Mouse (Mus musculus) right cerebral cortex, postnatal 10 days (tissue): Measurements from ENCODE around the gene Cops3.
"Not testable (repeated sequence)": the region's sequence is repeated elsewhere in the genome, so short reads cannot be mapped to it uniquely, and the experiment has no call there.

Experiments used
- DNase-seq, 2 experiments: peaks; one replicate each; pipeline ENCODE4 v3.0.0; 2021; ENCODE audit warnings: low spot score in 2 of 2

The Cops3 gene

DNA sequence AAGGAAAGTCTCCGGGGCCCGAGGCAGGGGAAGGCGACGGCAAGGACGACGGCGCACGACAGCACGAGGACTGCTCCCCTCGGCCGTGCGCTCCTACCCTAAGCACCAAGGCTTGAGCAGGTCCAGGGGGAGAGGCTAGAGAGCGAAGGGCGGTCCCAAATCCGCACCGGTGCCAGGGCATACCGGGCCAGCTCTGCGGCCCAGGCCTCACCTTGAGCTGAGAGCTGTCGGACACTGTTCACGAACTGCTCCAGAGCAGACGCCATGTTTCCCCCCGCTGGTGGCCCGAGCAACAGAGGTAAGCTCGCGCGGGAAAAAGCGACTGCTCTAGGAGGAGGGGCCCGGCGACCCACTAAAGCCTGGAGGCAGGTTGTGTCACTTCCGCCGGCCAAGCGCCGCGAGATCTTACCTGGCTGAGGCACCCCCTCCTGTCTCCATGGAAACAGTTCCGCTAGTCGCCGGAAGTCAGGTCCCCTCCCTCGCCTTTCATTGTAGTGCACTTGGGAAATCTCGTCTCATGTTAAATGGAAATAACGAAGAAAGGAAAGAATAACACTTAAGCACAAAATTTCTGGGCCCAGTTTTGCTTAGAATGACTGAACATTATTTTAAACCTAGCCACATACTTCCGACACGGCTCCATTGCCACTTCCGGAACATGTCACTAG is at the start of gene Cops3:
Gene Cops3, minus strand, starts transcription at position 380 of the 668 bp plus-strand sequence.
- DNase-seq = peak; percentile 98 to 99

DNA sequence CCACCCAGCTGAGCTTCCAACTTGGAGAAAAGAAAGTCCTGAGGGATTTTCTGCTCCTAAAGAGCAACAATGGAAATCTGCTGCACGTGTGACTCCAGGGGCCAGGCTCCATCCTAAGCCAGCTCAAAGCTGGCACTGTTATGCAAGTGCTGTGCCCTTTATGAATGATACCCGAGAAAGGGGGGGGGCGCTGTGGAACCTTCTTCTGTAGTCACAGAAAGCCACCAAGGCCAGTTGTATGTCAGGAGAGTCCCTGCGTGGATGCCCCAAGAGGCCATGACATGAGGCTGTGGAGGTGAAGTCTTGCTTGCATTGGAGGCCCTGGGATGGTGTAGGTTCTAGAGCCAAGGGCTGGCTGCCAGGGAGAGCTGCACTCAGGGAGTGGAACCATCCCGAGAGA is 48.5 kb upstream of the Cops3 start:
- DNase-seq = no peak

DNA sequence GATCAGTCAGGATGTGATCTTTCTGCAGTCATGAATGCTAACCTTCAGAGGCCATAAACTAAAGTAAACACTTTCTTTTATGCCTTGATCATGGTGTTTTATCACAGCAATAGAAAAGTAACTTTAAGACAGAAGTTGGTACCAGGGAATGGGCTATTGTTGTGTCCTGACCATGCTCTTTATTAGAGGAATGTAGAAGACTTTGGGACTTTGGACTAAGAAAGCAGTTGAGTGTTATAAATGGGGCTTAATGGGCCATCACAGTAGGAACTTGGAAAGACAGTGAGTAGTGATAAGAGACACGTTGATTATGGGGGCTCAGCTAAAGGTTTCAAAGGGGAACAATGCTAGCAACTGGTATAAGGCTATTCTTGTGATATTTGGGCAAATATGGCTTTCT is 47.3 kb upstream of the Cops3 start:
- no peak for DNase-seq

DNA sequence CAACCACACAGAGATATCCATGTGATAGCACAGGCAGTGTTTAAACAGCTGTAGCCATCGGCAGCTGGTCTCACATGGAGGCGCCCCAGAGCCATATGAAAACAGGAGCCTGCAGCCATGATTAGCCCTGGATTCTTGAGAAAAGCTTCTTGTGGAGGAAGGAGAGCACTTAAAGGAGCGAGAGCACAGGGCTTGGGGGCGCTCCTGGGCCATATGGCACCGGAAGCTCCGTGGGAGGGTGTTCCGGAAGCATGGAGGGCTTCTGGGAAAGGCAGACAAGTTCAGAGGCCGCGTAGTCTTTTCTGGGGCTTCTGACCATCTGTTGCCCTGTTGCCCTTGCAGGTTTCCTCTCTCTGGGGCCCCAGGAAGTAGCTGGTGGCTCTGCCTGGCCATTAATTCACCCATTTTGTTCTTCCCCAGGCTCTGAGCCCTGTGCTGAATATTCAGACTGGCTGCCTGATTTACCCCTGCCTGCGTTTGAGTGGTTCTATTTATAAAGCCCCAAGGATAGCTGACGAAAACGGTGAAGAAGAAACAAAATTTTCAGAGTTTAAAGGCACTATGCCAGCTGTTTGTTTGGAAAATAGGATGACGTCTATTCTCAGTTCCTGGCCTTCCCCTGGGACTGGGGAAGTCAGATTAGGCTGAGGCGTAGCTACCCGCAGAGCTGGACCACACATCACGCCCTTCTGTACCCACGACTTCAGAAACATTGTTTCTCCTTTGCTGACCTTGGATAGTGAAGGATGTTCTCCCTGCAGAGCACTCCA is 45.8 kb upstream of the Cops3 start:
- peak in 1 of 2 experiments; percentile 45 for DNase-seq

DNA sequence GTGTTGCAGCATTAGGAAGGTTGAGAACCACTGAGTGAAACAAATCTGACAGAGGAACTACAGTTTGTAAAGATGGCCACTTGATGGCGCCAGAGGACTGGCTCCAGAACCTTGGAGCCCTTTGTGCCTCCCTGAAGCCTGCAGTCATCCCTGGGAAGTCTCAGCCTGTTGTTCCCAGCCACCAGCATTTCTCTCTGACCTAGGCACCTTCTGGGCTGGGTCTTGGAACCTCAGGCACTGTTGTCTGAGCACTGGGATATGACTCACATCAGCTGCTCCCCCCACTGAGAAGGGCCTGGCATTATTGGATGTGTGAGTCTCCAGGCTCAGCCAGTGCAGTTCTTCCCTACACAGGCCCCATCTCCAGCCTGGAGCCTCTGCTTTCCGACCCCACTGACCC is 40.4 kb upstream of the Cops3 start:
- peak; percentile 84 to 90 for DNase-seq

DNA sequence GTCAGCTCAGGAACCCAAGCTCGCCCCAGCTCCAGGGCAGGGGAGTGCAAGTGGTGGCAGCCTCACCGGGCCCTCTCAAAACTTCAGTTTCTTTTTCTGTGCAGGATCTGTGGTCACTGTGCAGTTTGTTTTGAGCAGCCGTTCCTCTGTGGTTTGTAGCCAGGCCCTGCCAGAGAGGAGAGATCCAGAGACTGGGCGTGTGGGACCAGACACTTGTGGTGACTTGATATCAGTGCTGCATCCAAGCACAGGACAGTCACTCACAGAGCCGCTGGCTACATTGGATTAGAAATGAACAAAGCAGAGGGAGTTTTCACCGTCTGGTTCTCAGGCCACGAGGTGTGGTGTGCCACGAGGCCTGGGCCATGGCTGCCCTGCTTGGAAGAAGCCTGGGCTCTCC is 32.5 kb upstream of the Cops3 start:
- no peak for DNase-seq

DNA sequence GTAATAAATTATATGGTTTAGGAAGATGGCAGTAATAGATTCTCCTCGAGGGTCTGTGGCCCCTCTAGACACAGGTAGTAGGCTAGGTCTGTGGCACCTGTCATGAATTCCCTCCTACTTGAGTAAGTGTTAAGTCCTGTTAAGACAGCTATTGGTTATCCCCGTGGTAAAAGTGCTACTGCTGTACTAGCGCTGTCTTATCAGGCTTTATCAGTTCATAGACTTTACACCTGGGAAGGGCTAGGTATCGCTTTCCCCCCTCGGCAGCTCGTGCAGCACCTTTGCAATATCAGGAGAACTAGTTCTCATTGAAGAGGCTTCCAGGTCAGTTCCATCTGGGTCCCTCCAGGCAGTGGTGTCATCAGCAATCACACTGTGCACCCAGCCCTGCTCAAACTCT is 24.7 kb upstream of the Cops3 start:
- no peak for DNase-seq

DNA sequence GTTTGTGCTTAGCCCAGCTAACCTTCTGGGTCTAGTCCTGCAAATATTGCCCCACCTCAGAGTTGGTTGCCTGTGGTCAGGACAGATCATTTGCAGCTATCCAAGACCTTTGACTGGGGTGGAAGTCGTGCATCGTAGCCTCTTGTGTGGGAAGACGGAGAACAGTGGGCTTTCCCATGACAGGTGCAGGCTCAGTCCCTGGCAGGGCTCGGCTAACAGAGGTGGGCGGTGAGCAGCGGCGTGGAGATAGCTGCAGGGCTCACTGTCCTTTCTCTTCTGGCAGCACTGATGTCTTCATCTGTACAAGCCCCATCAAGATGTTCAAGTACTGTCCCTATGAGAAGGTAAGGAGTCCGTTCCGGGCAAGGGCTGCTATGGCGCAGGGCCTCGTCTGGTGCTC is 20.8 kb upstream of the Cops3 start:
- no peak for DNase-seq

DNA sequence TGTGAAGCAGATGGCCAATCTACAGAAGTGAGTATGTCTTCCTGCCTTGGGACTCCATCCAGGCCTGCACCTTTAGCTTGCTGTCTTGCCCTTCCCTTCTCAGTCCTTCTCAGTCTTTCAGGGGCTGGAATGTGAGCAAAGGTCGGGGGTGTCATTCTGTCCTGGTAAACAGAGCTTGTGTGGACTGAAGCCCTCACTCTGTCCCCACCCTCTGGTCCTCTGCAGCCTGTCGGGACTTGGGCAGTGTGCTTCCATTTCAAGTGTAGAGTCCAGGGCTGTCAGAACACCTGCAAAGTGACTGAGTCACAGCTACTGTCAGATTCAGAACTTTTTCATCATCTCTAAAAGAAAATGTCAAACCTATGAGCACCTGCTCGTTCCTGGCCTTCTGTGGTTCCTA is 13.2 kb upstream of the Cops3 start:
- DNase-seq = no peak

DNA sequence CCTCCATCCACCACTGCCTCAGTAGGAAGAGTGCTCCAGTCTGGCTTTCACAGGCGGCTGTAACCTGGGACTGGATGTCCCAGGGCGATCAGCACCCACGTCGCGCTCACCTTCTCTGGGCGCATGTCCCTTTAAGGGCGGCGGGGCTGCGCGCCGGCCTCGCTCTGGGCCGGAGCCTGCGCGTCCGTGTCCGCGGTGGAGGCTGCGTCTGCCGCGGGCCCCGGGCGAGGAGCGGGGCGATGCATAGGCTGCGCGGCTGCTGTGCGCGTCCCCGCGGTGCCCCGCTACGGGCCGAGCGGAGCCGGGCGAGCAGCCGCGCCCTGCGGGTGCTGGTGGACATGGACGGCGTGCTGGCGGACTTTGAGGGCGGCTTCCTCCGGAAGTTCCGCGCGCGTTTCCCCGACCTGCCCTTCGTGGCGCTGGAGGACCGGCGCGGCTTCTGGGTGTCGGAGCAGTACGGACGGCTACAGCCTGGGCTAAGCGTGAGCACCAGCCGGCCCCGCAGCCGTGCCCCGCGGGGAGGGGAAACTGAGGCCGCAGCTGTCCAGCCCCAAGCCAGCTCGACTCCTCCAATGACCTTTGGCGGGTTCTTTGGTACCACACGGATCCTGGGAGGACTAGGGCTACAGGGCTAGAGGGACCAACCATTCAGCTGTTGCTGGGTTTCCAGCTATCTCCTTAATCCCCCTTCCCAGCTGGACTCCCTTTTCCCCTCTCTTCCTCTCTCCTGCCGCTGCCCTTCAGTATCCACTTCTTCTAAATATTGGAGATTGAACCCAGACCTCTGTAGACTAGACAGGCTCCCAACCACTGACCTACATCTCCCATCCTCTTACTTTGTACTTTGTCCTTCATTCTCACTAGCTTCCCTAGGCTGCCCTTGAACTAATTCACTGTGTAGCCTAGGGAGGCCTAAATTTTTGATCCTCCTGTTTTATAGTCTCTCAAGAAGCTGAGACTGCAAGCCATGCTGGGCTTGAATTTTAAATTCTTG is 8.6 kb upstream of the Cops3 start:
- peak; percentile 83 to 84 for DNase-seq

DNA sequence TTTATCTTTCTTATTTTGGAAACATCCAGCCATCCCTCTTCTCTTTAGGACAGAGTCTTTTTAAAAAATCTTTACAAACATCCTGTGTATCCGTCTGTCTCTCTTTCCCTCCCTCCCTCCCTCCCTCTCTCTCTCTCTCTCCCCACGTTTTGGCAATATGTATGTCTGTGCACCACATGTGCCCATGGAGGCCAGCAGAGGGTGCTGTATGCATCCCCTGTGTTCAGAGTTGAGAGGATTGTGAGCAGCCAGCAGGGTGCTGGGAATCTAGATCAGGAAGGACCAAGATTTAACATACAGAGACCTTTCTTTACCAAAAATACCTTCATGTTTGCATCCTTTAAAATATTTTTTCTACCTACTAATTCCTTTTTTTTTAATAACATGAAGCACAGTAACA is 7.5 kb upstream of the Cops3 start:
- peak; percentile 52 to 54 for DNase-seq

DNA sequence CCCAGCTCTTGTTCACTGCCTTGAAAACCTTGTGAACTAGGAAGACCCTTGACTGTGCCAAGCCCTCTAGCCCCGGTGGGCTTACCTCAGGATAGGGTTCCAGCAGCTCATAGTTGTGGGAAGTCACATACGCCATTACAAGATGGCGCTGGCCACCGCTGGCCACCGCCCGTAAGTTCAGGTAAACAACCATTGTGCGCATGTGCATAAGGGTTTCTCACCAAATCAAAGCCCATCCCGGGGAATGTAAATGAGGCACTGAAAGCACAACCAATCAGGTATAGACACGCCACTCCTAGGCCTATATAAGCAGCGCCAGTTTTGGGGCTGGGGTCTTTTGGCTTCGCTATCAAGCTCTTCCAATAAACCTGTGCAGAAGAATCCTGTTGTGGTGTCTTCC is 6.7 kb upstream of the Cops3 start:
- no peak for DNase-seq

DNA sequence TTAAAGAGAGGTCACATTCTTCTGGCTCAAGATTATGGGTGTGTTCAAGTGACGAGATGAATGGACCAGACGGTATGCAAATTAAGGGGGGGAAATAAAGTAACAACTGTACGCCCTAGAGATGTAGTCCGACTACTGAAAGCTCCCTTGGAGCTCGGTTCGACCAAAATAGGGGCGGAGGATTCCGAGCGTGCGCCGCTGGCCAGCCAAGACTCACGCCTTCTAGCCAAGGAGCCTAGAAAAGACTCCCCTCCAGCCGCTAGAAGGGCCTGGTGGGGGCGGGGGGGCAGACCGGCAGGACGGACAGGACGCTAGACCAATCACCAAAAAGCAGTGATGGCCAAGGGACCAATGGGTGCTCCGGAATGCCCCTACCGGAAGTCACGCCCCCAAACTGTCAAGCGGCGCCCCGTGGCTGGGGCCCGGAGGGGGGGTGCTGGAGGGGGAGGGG is 605 bp downstream of the Cops3 start, which contains the start of gene Nt5m:
Gene Nt5m, plus strand, starts transcription at position 440 of the 451 bp plus-strand sequence.
- peak; percentile 95 to 96 for DNase-seq

DNA sequence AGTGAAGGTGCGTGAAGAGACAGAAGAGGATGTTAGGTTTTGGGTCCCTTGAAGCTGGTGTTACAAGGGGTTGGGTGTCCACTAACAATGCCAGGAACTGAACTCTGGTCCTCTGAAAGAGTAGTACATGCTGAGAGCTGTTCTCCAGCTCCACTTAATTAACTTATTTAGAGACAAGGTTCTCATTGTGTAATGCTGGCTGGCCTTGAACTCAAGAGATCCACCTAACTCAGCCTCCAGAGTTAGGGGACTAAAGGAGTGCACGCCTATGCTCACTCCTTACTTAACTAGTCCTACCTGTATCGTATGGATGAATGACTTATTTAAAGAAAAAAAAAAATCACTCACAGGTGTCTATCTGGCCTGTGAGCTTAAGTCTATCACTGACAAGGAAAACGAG is 1.2 kb downstream of the Cops3 start:
- DNase-seq = no peak

DNA sequence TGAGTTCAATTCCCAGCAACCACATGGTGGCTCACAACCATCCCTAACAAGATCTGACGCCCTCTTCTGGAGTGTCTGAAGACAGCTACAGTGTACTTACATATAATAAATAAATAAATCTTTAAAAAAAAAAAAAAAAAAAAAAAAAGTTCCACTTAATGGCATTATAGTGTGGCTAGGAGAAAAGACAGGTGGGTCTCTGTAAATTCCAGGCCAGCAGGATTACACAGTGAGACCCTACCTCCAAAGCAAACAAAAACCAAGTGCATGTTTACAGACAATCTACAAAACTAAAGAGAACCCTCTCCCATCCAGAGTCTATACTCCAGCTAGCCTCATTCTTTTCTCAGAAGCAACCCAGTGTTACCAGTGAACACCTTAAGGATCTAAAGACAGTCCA is 1.8 kb downstream of the Cops3 start:
- DNase-seq = not testable (repeated sequence)

DNA sequence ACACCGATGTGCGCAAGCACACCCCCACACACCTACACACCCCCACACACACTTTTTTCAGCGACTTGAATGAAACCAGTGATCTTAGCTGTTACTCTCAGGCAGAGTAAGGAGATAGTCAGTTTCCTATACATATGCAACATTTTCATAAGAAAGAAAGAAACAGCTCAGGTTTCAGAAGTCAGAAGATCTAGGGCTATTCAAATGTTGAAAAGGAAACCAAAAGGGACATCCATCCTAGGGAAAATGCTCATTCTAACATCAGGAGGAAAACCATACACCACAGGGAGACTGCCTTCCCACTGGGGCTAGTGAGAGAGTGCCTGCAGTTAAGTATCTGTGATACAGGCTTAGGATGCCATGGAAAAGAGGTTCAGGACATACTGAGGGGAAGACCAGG is 18.0 kb downstream of the Cops3 start:
- DNase-seq = no peak

DNA sequence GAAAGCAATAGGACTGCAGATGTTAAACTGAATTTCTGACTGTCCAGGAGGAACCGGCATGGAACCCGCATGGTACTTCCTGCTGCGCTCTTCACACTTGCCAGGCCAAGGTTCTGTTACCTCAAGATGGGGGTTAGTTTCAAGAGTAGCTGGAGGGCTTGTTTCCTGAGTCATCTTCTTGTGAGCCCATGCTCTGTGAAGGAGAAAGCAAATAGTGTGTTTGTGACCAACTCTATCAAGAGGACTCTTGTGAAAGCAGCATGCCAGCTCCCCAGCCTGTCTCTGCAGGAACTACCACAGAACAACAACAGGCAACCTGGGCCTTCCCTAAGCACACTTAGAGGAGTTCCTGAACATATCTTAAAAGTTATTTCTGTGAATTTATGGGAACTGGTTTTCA is 21.7 kb downstream of the Cops3 start:
- DNase-seq = no peak

DNA sequence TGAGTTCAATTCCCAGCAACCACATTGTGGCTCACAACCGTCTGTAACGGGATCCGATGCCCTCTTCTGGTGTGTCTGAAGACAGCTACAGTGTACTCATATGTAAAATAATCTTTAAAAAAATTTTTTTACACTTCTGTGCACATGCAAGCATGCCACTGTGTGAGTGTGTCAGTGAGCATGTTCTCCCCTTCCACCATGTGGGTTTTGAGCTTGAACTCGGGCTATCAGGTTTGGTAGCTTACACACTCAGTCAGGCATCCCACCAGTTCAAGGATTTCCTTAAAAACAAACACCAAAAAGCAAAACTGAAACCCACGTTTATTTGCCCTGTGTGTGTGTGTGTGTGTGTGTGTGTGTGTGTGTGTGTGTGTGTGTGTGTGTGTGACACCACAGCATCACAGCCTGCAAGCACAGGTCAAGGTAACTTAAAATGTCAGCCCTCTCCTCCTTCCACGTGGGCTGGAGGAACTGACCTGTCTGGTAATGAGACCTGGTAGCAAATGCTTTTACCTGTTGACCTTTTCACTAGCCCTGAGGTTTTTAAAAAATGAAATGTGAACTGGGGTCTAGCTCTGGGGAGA is 24.1 kb downstream of the Cops3 start:
- no peak for DNase-seq

DNA sequence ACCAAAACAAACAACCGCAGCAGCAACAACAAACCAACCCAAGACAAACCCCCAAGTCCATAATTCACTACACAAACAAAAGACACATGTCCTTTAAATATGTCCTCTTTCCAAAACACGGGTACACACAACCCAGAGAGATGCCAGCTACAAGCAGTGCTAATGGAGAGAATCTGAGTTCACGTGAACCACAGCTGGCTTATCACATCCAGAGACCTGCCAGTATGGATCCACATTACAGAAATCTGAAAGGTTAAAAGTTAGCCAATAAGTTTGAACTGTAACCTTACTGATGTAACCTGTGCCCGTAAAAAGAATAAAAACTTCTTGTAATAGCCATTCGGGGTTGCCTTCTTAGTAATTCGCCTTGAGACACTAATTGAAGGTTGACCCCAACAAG is 24.7 kb downstream of the Cops3 start:
- DNase-seq = no peak

DNA sequence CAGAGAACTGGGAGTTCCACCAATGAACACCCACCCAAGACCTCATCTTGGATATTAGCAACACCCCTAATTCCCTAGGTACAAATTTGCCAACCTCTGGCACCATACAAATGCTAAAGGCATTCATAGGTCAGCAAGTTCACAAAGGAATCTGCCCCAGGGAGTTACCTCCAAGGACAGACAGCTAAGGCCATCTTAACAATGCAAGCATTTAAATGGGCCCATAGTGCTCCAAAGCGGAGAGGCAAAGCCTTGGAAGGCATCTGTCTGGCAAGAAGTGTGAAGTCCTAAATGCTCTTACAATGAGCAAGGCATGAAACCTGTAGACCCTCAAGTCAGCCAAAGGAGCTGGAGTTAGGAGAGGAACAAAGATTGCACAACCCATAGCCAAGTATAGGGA is 25.3 kb downstream of the Cops3 start:
- DNase-seq = no peak

DNA sequence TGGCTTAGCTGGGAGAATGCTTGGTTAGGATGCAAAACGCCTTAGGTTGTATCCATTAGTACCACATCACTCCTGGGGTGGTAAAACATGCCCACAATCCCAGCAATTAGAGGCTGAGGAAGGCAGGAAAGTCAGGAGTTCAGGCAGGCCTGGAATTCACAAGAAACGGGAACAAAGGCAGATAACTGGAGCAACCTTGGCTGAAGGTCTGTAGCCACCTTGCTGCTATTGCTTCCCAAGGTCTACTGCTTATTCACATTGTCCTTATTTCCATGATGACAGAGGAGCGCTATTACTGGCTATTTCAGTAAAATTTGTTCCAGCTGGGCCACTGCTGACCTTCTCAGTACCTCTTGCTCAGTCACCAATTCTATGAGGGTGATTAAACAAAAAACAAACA is 26.4 kb downstream of the Cops3 start:
- no peak for DNase-seq

DNA sequence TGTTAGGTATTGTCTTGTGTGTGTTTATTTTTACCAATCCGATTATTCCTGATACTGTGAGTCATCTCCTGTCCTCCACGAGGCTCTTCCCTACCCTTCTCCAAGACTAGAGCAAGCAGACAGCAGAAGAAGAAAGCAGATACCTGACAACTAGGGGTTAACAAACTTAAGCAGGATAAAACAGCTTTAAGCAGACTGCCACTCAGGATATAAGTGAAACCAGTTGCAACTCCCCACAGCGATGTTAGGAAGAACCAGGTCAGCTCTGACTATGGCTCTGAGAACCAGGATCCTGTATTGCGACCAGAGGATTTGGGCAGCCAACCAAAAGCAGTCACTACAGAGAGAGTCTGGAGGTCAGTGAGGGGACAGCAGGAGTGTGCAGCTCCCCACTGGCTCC is 28.4 kb downstream of the Cops3 start:
- no peak for DNase-seq
